Mouse (Mus musculus): ENCODE data around the gene Mgmt. TPM values are rescaled to one million over a fixed set of nuclear protein-coding genes. Genes with fewer than 3 reads are reported as not detected.

Mgmt gene
- total RNA-seq, 2 experiments from 2014 or later = 5.2 to 5.4 TPM

DNA sequence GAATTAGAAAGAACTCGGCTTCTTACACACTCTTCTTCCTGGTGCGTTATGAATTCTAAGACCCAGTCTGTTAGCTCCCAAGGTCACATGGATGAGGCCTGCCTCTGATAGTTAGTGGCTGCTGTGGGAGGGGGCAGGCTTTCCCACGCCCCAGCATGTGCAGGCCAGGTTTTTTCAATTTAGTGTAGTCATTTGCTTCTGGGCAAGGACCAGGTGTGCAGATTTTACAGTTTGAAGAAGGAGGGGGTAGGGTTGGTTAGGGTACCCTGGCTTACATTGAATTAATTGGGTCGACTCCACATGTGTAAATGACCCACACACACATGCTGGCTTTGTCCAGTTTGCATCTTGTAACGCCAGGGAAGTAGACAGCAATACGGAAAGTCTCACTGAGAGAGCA is 193.7 kb downstream of the Mgmt start:
- intact Hi-C loops (cut with DNase I) = loop anchor here (10.0 kb wide), 2 partner anchors 227 to 603 kb away; partner anchors contain the start of gene Ebf3
- no peak for DNase-seq

DNA sequence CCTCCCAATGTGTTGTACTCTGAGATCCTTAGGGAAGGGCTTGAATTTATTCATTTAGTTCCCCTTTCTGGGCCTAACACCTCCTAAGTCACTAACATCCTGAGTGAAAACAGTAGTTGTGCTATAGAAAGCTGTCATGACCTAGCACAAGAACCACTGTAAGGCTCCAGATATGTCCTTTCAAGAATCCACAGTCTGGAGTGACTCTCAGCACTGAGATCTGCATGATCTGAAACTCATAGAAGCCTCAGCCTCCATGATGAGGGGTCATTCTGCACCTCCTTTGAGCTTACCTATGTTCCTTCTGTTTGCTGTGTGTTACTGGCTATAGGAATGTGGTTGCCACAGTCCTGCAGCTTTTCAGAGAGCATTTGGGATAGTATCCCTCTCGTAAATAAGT is 200.1 kb downstream of the Mgmt start:
- intact Hi-C loops (cut with DNase I) = no loop called here
- no peak for DNase-seq

DNA sequence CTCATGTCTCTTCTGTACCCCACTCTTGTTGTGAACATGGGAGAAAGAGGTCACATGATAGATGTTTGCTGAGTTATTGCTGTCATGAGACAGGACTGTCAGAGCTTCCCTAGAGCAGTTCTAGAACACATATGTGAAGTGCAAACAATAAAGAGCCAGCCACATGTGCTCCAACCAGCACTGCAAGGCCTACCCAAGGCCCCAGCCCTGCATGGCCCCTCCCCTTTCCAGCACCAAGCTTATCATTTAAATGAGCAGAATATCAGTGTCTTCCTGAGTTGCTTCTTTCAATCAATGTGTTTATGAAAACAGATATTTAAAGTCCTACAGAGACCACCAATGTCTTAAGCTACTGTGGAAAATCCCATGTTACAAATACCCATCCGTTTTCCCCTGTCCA is 201.3 kb downstream of the Mgmt start:
- intact Hi-C loops (cut with DNase I) = no loop called here
- DNase-seq = no peak

DNA sequence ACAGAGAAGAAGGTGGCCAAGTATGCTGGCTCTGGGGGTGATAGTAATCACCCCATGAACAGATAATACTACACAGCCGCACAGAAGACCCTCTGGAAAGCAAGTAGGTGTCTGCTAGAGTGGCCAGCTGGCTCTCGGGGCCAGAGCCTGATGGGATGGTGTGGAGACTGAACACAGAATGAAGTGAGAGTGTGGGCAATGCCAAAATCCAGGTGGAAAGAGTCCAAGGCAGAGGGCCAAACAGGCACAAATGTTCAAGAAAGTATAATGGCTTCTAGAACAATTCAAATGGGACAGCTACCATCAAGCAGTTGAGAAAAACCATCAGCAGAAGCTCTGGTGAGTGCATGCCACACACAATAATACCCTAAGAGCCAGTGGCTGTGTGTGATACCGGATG is 205.4 kb downstream of the Mgmt start:
- intact Hi-C loops (cut with DNase I) = no loop called here
- DNase-seq = no peak

DNA sequence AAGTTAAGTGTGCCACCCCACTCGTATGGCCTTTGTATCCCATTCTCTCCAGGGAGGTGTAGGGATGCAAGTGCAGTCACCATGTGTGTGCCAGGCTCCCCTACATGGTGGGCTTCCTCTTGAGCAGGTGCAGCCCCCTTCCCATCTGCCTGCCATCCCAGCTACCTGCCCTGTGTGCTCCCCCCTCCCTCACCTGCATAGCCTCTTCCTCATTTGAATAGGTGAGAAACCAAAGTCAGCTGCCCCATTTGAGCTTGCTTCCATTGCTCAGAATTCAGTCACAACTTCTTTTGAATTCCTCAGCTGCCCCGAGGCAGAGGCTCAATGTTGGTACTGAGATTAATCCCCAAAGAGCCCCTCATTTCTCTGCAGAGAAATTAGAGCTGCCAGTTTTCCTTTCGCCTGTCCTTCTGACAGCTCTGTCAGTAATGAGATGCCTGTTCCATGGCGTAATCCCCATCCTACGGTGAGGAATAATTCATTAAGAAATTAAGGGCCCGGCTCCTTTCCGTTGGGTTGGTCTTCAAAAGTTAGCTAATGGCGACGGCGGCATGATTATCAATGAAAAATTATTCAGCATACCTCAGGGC is 208.3 kb downstream of the Mgmt start:
- DNase-seq = no peak
- intact Hi-C loops (cut with DNase I) = no loop called here

DNA sequence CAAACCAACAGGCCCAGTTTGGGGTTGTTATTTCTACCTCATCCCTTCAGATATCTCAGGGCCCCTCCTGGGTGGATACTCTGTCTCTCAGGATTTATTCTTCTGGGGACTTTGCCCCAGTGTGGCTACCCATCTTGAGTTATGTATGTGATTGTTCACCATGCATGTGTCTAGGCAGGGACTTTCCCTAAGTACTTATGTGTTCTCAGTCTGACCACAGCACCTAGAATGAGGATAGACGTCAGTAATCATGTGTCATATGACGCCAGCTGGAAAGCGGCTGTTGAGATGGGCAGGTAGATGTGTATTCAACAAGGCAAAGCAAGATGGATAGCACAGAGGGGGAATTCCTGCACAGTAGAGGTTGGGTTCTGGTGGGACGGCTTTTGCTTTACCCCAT is 217.7 kb downstream of the Mgmt start:
- intact Hi-C loops (cut with DNase I) = no loop called here
- no peak for DNase-seq

DNA sequence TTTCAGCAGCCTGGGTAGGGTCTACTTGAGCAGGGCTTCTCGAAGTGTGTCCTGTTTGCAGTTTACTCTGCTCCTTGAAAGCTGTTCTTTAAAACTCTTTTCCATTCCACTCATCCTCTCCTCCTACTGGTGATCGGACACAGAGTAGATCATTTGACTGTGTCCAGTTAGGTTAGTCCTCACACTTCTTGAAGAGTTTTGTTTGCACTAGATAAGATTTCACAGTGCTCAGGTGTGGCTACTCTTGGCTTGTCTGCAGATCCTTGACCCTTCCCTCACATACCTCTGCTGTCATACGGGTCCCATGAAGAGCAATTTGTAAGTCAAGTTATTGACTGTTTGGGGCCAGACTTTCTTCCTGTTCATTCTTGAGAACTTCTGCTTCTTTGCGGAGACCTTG is 221.8 kb downstream of the Mgmt start:
- intact Hi-C loops (cut with DNase I) = no loop called here
- DNase-seq = no peak

DNA sequence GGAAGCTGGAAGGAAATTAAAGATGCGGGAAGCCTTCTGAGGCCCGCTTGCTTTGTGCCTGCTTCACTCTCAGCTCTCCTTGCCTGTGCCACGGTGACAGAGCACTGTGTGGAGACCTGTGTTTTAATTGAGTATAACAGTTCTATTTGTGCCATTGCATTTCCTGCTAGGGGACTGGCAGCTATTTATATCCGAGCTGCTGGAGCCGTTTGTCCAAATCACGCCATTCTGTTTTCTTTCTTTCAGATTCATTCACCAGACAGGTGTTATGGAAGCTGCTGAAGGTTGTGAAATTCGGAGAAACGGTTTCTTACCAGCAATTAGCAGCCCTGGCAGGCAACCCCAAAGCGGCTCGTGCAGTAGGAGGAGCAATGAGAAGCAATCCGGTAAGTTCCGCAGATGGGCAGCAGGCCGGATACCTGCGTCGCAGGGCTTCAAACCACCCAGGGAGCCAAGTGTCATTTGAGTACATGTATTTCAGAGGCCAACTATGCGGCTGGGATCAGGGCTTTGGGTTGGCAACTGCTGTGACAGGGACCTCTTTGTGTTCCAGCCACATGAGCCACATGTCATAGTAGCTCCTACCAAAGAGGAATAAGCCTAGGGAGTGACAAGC is 226.9 kb downstream of the Mgmt start:
- intact Hi-C loops (cut with DNase I) = no loop called here
- DNase-seq = peak; percentile 22 to 38

DNA sequence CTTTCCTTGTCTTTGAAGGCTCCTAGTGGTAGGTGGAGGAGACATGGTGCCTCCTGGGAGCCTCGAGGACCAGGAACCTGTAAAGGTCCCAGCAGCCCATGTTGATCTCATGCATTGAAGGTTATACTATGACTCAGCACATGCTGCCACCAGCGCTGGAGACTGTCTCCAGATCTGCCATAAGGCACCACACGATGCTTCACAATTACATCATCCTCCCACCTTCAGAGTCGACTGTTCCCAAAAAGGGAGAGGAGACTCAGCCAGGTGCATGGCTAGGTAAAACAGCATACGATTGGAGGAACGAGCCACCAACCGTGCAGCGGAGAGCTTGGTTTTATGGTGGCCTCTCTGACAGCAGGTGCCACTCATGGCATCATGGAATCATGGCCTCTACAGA is 234.3 kb downstream of the Mgmt start:
- intact Hi-C loops (cut with DNase I) = no loop called here
- no peak for DNase-seq

DNA sequence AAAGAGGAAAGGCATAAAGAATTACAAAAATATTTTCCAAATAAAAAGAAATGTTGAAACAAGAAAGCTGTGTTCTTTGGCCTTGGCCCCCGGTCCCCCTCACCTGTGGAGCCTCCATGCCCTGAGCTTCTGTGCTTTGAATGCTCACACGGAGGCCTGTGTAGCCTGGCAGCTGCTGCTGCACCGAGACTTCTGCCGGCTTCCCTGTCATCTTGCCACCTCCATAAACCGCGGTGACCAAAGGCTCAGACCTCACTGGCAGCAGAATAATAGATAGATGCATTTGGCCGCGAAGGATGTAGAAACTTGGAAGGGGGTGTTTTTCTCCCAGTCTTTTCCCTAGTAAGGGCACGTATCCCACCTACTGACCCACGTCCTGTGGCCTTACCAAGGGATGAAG is 235.8 kb downstream of the Mgmt start:
- DNase-seq = no peak
- intact Hi-C loops (cut with DNase I) = no loop called here

DNA sequence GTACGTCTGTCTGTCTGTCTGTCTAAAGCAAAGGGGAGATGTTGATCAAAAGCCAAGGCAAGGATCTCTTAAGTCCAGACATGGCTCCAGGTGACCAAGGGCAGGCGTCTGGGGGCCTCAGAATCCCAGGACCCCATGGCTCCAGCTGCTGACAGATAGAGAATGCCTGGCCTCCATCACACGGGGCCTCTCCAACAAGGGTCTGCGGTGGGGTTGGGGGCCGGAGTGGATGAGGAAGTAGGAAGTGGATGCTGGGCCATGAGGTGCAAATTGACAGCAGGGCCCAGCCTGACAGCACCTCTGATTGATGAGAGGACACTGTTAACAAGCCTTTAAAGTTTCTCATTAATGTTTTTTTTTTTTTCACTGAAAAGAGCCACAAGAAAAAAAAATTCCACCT is 237.5 kb downstream of the Mgmt start:
- intact Hi-C loops (cut with DNase I) = no loop called here
- no peak for DNase-seq

DNA sequence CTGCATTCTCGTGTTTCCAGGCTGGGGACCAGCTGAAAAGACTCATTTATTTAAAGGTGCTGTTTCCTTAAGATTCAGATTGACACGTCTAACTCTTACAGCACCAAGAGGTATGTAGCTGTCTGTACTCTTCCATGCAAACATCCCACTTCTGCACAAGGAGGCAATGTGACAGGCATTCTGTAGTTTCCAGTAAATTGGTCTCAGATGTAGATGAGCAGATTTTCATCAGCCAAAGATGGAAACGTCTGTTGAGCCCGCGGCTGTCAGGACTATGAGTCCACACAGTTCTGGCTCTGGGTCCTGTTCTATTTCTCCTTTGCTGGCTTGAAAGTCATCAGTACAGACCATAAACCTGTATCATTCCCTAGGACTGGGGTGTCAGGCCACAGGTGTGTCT is 243.7 kb downstream of the Mgmt start:
- DNase-seq = no peak
- intact Hi-C loops (cut with DNase I) = no loop called here

DNA sequence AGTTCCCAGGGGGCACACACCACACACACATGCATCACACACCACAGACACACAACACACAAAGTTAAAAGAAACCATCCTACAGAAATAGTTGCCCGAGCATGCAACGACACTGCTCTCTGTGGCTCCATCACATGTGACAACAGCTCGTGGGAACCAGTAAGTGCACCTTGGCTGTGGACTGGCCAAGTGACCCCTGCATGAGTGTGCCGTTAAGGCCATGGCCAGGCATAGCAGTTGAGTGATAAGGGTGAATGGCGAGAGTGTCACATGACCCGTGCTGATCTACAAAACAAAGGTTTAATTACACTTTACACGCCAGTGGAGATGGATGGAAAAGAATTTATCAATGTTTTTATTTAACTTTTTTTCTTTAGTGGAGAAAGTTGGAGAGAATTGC is 245.9 kb downstream of the Mgmt start:
- intact Hi-C loops (cut with DNase I) = no loop called here

DNA sequence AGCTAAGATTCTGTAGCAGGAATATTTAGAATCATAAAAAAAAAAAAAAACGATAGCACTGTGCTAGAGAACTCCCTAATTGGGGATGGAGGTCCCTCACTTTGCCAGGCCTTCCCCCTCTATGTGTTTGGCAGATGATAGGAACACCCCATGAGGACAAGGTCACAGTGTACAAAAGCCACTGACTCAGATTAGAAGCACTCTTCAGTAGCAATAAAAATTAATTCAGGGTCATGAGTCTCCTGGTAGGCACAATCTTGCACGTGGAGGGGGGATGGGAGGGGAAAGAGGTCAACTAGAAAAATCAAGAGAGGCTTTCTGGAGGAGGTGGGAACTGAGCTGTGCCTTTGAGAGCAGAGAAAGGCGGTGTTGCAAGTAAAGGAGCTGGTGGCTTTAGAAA is 247.0 kb downstream of the Mgmt start:
- no peak for DNase-seq
- intact Hi-C loops (cut with DNase I) = no loop called here

More for the DNA sequence above, 245.9 kb downstream of the Mgmt start:
- no peak for DNase-seq

DNA sequence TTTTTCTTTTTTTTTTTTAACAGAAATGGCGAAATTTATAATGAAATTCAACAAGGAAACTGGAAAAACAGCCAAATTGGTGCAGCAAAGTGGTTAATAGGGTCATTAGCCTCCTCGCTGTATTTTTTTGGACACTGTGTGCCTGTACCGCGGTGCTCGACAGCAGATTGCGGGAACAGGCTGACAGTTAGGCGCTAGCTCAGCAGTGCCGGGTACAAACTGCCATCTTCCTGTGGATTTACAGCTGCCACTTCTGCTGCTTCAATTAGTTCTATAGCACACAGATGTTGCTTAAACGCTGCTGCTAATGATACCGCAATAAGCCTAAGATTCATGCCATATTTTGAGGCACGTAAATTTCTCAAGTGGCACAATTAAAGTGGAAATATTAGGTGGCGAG is 252.7 kb downstream of the Mgmt start:
- intact Hi-C loops (cut with DNase I) = no loop called here
- DNase-seq = no peak

DNA sequence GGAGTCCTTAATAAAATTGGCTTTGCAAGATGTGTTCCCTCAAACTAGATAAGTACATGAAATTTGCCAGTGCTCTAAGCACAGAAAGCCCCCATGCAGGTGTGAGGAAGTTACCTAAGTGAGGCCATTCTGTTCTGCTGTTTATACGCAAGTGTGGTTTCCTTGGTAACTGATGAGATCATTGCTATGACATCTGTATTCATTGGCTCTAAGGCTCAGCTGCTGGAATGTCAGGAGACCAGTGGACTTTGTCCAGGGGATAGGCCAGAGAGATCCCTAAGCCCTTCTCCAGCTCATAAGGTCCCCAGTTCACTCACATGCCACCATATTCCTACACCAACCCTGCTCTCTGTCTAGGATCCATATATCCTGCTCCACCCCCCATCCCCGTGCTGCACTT is 257.4 kb downstream of the Mgmt start:
- no peak for DNase-seq
- intact Hi-C loops (cut with DNase I) = no loop called here

DNA sequence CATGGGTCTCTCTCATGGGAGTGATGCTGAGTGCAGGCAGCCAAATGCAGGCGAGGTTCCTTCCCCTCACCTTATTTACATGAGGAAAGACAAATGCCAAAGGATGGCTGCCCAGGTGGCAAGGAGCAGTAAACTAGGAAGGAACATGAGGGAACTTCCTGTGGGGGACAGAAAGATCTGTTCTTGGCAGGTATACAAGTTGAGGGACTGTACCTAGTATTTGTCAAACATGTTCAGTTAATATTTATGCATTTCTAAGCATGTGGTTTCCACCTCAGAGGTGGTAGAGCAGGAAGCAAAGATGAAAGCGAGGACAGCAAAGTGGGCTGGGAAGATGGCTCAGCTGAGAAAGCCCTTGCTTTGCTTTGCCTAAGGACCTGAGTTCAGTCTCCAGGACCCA is 260.2 kb downstream of the Mgmt start:
- intact Hi-C loops (cut with DNase I) = no loop called here
- DNase-seq = no peak

DNA sequence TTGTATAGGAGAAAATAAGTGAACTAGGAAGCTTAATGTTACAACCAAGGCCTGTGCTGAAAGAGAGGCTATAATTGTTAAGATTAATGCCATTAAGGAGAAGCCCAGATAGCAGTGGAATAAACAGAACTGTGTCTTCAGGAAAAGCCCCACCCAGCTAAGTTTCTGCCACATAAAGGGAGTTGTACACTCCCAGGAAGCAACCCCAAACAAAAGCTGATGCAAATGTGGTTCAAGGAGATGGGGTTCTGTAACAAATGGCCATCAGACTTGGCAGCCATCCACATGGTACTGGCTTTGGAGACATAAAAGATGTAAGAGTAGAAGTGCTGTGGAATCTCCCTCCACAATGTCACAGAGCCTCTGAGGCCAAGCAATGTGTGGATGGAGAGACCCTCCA is 264.7 kb downstream of the Mgmt start:
- DNase-seq = peak; percentile 8 to 10
- intact Hi-C loops (cut with DNase I) = no loop called here

DNA sequence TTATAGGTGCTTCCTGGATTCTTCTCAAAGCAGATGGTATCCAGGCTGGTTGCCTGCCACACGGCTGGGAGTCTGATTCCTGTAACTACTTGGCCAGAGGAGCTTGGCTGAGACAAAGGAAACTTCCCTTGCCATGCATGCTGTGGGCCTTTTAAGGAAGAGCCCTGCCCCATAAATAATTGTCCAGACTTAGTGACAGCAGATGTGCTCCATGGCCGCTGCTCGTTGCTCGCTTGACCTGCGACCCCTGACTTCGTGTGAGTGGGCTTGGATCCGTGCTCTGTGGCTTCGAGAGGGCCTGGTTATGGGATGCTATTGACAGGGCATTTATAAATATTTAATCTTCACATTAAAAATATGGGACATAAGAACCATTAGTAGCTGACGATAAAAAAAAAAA is 277.9 kb downstream of the Mgmt start:
- intact Hi-C loops (cut with DNase I) = no loop called here
- DNase-seq = no peak
